Mouse (Mus musculus) midbrain, embryonic 11.5 days (tissue): Measurements from ENCODE around the gene Fshb. TPM values are rescaled to one million over a fixed set of nuclear protein-coding genes. Genes with fewer than 3 reads are reported as not detected.

Experiments used
- ATAC-seq: fragments of 200-750 bp; cut with Nextera tagmentation; 2 replicates; pipeline ENCODE4 v1.8.0; 2017; ENCODE audit warnings: moderate TSS enrichment, moderate library complexity; ENCODE audit not compliant: low FRiP score
- DNase-seq: peaks from one replicate; pipeline ENCODE4 v3.0.0; 2015; ENCODE audit warnings: low spot score; ENCODE audit errors: missing footprints
- H3K27ac ChIP-seq: fragments of 300-500 bp; sonication (generic); 2 replicates; pipeline ENCODE4 v1.5.1; 2014; ENCODE audit warnings: low read depth, low read length
- H3K27me3 ChIP-seq: fragments of 300-500 bp; sonication (generic); 2 replicates; pipeline ENCODE4 v1.6.1; 2014; ENCODE audit warnings: mild to moderate bottlenecking, low read length, moderate library complexity, mixed read lengths; ENCODE audit not compliant: control insufficient read depth, insufficient read depth
- H3K36me3 ChIP-seq: fragments of 300-500 bp; sonication (generic); 2 replicates; pipeline ENCODE4 v1.6.1; 2014; ENCODE audit warnings: mild to moderate bottlenecking, low read length, moderate library complexity, mixed read lengths; ENCODE audit not compliant: control insufficient read depth, insufficient read depth
- H3K4me1 ChIP-seq: fragments of 300-500 bp; sonication (generic); 2 replicates; pipeline ENCODE4 v1.6.1; 2014; ENCODE audit warnings: low read length; ENCODE audit not compliant: control insufficient read depth, insufficient read depth
- H3K4me2 ChIP-seq: fragments of 300-500 bp; sonication (generic); 2 replicates; pipeline ENCODE4 v1.6.1; 2014; ENCODE audit warnings: mild to moderate bottlenecking, moderate library complexity
- H3K4me3 ChIP-seq: fragments of 300-500 bp; sonication (generic); 2 replicates; pipeline ENCODE4 v1.5.1; 2014; ENCODE audit warnings: low read depth, low read length
- H3K9ac ChIP-seq: fragments of 300-500 bp; sonication (generic); 2 replicates; pipeline ENCODE4 v1.6.1; 2014; ENCODE audit warnings: low read length
- H3K9me3 ChIP-seq: fragments of 300-500 bp; sonication (generic); 2 replicates; pipeline ENCODE4 v1.6.1; 2016; ENCODE audit warnings: low read length; ENCODE audit not compliant: control insufficient read depth
- WGBS: fragments of 180-500 bp; shearing (Covaris S2); extraction: QIAGEN DNeasy Blood & Tissue Kit; methylation state at CpG from one replicate; pipeline ENCODE4 v1.1.7; 2014; 5-methylcytosine and 5-hydroxymethylcytosine counted together
- polyA plus RNA-seq: library from polyadenylated mRNA; unstranded; fragments of >200 nt; fragmentation: Nextera tagmentation; extraction: Ambion mirVana; gene quantifications from 2 replicates; pipeline ENCODE4 v1.2.1, GENCODE M21; 2014

Gene Fshb
- polyA plus RNA-seq: not detected in 2 replicates

DNA sequence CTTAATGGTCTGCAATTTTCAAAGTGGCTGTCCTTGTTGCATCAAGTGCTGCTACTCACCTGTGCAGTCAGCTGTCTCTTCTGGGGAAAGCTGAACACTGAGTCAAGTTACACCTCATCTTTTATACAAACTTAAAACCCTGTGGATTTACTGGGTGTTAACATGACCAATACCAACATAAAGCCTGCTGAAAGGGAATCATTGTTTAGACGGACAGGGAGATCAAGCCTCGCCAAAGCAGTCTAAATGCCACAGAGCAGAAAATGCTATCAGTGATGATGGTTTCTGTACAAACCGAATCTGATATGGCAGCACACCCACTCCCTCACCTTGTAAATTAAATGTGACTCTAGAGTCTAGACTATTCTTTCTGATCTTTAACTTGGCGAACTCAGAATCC, at the start of gene Fshb:
TSS of gene Fshb (minus strand) at position 101 of the 400 bp plus-strand sequence.
- Histone ChIP-seq H3K9ac (no peak within 1 kb of the TSS), H3K4me3 (no peak within 1 kb of the TSS), H3K27ac (no peak within 1 kb of the TSS), H3K27me3 (no peaks in the 10 kb centered on the region), H3K4me2 (no peak within 1 kb of the TSS), H3K36me3 (no peaks in the 10 kb centered on the region), H3K9me3 (no peaks in the 10 kb centered on the region), H3K4me1 (no peaks in the 10 kb centered on the region)
- DNase-seq (peak; percentile 6), ATAC-seq (no peak)
- 80% methylated on average over 4 of the region's 4 CpGs for WGBS

DNA sequence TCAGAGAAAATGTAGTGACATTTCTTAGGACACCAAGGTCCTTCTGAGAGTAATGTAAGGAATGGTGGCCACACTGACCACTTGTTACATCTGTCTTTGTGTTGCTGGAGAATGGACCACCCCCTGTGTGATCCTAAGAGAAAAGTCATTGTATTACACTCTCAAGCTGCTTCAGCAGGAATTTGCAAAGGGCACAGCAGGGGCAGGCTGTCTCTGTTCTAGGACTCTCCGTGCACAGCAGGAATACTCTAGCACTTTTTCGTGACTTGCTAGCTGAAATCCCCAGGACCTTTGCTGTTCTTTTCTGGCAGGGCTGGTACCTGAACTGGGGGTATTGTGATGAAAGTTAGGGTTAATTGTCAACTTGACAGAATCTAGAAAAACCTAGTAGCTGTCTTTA, 24.8 kb upstream of the Fshb start:
- Histone ChIP-seq H3K36me3 (no peaks in the 10 kb centered on the region), H3K4me1 (no peaks in the 10 kb centered on the region), H3K9ac (no peak overlapping the region), H3K27ac (no peak overlapping the region), H3K9me3 (no peaks in the 10 kb centered on the region), H3K27me3 (no peaks in the 10 kb centered on the region), H3K4me2 (no peak overlapping the region), H3K4me3 (no peak overlapping the region)
- no peak for DNase-seq
- no peak for ATAC-seq
- WGBS: 3% methylated on average over 2 of the region's 2 CpGs

DNA sequence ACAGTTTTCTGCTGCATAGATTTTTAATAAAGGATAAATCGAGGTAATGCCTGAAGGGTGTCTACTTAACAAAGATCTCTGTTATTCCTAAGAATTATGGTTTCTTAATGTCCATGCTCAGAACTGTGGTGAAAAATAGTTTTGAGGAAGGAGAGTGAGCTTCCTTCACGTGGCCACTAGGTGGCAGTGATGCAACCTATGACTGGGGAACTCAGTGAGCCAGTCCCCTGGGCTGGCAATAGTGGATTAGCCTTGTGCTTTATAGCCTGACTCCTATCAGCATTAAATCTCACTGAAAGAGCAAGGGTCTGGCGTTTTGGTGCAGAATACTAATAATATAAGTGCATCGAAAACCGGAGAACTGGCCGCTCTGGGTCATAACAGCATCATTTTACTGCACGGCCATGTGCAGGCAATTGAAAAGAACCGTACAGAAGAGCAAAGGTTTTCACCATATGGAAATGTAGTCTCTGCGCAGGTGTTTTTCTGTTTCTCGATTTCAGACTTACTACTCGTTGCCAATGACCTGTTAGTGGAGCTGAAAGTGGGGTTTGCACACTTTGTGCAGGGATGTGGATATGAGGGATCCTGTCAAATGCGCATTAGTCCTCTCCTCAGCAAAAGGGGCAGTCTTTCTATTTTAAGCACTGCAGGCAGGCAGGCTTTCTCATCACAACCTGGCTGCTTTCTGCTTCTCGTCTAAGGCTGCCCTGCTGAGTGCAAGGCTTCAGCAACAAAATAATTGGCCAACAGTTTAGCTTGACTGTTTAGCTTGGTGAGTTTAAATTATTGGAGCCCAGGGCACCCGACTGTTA, 23.8 kb upstream of the Fshb start:
- H3K9me3 ChIP-seq: no peaks in the 10 kb centered on the region
- peak; percentile 82 for ATAC-seq
- H3K36me3 ChIP-seq: no peaks in the 10 kb centered on the region
- H3K27ac ChIP-seq: no peak overlapping the region
- no peaks in the 10 kb centered on the region for H3K27me3 ChIP-seq
- no peaks in the 10 kb centered on the region for H3K4me1 ChIP-seq
- 48% methylated on average over 14 of the region's 14 CpGs for WGBS
- H3K4me2 ChIP-seq: no peak overlapping the region
- DNase-seq: peak; percentile 86
- H3K9ac ChIP-seq: no peak overlapping the region
- H3K4me3 ChIP-seq: no peak overlapping the region

DNA sequence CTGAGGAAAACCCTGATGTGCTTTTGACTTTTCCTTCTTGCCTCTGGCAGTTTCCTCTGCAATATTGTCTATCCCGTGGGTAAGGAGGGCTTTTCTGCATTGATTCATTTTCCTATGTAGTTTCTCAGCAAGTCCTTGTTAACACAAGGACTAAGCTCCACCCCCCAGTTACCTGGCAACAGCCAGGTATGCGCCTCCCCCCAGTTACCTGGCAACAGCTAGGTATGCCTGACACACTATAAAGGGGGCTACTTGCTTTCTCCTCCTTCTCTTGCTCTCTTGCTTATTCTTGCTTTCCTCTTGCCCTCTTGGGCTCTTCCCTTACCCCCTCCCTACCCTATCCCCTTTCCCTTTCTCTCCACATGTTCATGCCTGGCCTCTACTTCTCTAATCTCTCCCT, 3.8 kb upstream of the Fshb start:
- DNase-seq: no peak
- 47% methylated on average over 2 of the region's 2 CpGs for WGBS
- H3K4me2 ChIP-seq: no peak overlapping the region
- no peak overlapping the region for H3K9ac ChIP-seq
- peaks cover 6% of the 10 kb centered on the region for H3K4me1 ChIP-seq
- H3K4me3 ChIP-seq: no peak overlapping the region
- H3K27me3 ChIP-seq: no peaks in the 10 kb centered on the region
- no peaks in the 10 kb centered on the region for H3K36me3 ChIP-seq
- H3K27ac ChIP-seq: no peak overlapping the region
- ATAC-seq: no peak
- no peaks in the 10 kb centered on the region for H3K9me3 ChIP-seq

DNA sequence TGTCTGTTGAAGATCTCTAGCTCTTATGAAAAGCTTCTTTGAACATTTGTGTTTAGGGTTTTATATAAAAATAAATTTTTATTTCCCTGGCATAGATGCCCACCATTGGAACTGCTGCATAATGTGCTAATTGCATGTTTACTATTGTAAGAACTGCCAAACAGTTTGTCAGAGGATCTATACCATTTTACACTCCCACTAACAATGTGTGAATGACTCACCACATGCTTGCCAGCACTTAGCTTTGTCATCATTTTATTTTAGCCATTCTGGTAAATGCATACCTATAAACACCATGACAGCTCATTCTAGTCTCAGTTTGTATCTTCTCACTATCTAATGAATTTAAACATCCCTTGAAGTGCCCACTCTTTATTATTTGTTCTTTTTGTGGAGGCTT, 13.5 kb downstream of the Fshb start:
- H3K9me3 ChIP-seq: no peaks in the 10 kb centered on the region
- DNase-seq (no peak), ATAC-seq (no peak)
- no peaks in the 10 kb centered on the region for H3K27me3 ChIP-seq
- H3K4me2 ChIP-seq: no peak overlapping the region
- no peak overlapping the region for H3K4me3 ChIP-seq
- H3K4me1 ChIP-seq: no peaks in the 10 kb centered on the region; the same call in 1 of the 2 replicates
- H3K36me3 ChIP-seq: no peaks in the 10 kb centered on the region
- no peak overlapping the region for H3K9ac ChIP-seq
- H3K27ac ChIP-seq: no peak overlapping the region

DNA sequence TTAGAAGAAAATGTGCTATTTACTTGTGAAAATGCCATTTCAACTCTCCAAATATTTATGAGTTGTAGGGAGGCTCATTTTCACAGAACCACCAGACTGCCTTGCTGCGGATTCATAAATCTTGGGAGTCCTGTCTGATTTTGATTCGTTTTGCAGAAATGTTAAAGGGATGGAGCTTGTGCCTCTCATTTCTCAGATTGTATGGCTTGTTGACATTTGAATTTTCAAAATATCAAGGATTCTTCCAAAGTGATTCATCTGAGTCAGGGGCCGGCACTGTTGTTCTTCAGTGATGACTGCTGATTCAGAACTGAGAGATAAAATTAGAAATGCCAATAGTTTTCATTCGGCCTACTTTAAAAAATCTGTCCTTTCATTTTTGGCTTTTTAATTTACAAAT, 18.6 kb downstream of the Fshb start:
- H3K27me3 ChIP-seq: no peaks in the 10 kb centered on the region
- H3K4me3 ChIP-seq: no peak overlapping the region
- H3K4me2 ChIP-seq: no peak overlapping the region
- H3K36me3 ChIP-seq: no peaks in the 10 kb centered on the region
- H3K9me3 ChIP-seq: no peaks in the 10 kb centered on the region
- DNase-seq (no peak), ATAC-seq (no peak)
- H3K27ac ChIP-seq: no peak overlapping the region
- no peak overlapping the region for H3K9ac ChIP-seq
- 97% methylated on average over 4 of the region's 4 CpGs for WGBS
- no peaks in the 10 kb centered on the region; the same call in 1 of the 2 replicates for H3K4me1 ChIP-seq

DNA sequence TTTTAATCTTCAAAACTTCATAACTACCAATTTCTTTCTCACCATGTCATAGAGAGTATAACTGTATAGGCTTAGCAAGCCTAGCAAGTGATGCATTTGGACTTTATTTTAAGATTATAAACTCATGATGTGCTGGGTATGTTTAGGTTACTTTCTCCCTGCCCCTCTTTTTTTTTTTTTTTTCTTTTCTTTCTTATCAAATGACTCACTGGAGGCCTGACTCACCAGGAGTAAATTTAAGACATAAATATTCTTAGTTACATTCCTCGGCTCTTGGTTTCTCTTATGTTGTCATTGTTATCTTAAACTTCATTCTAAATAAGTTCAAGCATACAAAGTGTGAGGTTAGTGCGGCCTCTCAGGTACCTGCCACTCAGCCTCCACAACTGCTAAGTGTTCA, 23.5 kb downstream of the Fshb start:
- no peaks in the 10 kb centered on the region for H3K27me3 ChIP-seq
- WGBS: 93% methylated on average over 2 of the region's 2 CpGs
- H3K9me3 ChIP-seq: no peaks in the 10 kb centered on the region
- no peaks in the 10 kb centered on the region for H3K36me3 ChIP-seq
- no peak overlapping the region for H3K4me3 ChIP-seq
- ATAC-seq (no peak), DNase-seq (peak; percentile 35)
- no peak overlapping the region for H3K4me2 ChIP-seq
- no peaks in the 10 kb centered on the region for H3K4me1 ChIP-seq
- H3K9ac ChIP-seq: no peak overlapping the region
- H3K27ac ChIP-seq: no peak overlapping the region

DNA sequence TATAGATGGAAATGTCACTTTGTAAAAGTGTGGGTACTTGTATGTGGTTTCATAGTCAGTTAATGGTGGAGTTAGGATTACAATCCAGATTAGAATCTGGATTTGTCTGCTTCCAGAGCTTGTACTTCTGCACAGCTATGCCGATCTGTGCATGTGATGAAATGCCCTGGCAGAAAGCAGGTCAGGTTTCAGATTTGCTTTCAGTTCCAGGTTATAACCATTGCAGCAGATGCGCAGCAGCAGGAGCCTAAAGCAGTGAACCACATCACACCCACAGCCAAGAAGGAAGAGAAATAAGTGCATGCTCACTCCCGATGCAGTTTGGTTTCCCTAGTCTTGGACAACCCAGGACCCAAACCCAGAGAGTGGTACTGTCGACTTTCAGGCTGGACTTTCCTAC, 34.8 kb downstream of the Fshb start:
- H3K9me3 ChIP-seq: no peaks in the 10 kb centered on the region
- H3K9ac ChIP-seq: no peak overlapping the region
- no peak overlapping the region for H3K4me2 ChIP-seq
- no peak for DNase-seq
- WGBS: 83% methylated on average over 4 of the region's 4 CpGs
- ATAC-seq: no peak
- H3K4me3 ChIP-seq: no peak overlapping the region
- H3K4me1 ChIP-seq: no peaks in the 10 kb centered on the region
- no peak overlapping the region for H3K27ac ChIP-seq
- no peaks in the 10 kb centered on the region for H3K36me3 ChIP-seq
- H3K27me3 ChIP-seq: no peaks in the 10 kb centered on the region

DNA sequence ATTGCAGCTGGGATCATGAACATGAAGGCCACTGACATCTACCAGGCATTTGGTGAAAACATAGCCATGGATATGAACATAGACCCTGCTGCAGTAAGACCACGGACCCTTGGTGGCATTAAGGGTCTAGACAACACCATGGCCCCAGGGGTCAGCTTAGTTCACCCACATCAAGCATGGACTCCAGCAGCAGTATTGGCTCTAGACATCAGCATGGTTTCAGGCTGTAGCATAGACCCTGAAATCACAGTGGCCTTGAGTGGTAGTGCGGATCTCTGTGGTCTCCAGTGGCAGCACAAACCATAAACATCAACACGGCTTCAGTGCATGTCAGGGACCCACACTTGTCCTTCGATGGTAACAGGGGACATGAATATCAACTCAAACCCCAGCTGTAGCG, 36.7 kb downstream of the Fshb start:
- H3K4me3 ChIP-seq: no peak overlapping the region
- H3K27ac ChIP-seq: no peak overlapping the region
- ATAC-seq (no peak), DNase-seq (no peak)
- H3K4me1 ChIP-seq: no peaks in the 10 kb centered on the region
- H3K9me3 ChIP-seq: no peaks in the 10 kb centered on the region
- no peaks in the 10 kb centered on the region for H3K36me3 ChIP-seq
- no peak overlapping the region for H3K4me2 ChIP-seq
- no peaks in the 10 kb centered on the region for H3K27me3 ChIP-seq
- WGBS: 94% methylated on average over 5 of the region's 5 CpGs
- no peak overlapping the region for H3K9ac ChIP-seq
